Mouse (Mus musculus) G1E (cell line): ENCODE results near the gene Fam161b.

ENCODE experiments used
- CTCF ChIP-seq: IDR thresholded peaks from 2 replicates; pipeline ENCODE4 v1.5.1; 2012; ENCODE audit warnings: low read depth, low read length, inconsistent platforms, mixed read lengths
- GATA1 ChIP-seq: IDR thresholded peaks from 2 replicates; pipeline ENCODE4 v1.6.1; 2012; ENCODE audit warnings: borderline replicate concordance, low read length, inconsistent platforms, mixed read lengths
- POLR2AphosphoS5 ChIP-seq: IDR thresholded peaks from 2 replicates; pipeline ENCODE4 v1.6.1; 2012; ENCODE audit warnings: low read depth, low read length, inconsistent platforms; ENCODE audit not compliant: insufficient replicate concordance
- TAL1 ChIP-seq: conservative IDR thresholded peaks from 2 replicates; pipeline ENCODE4 v1.6.1; 2012; ENCODE audit warnings: low read depth, low read length, inconsistent platforms, mixed read lengths

DNA sequence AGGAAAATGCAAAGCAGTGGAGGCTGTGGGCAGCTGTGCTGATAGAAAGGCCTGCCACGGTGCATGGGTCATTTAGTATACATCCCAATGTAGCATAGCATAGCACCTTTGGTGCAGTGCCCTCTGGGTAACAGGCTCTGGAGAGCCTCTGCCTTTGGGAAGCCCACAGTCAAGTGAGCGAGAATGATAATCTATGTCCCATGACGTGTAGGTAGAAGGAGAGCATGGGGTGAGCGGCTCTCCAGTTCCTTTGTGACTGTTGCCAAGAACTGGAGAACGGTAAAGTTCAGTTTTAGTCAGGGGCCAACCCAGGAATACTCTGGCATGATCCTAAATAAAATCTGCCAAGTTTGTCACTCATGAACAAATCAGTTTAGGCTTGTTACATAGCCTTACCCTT, 10.0 kb upstream of the Fam161b start:
- TF ChIP-seq CTCF (no peak), TAL1 (no peak), GATA1 (no peak), POLR2AphosphoS5 (no peak)
